Mouse (Mus musculus) lung, adult 2 months (tissue): Measurements from ENCODE around the gene Gsk3a. TPM values are rescaled to one million over a fixed set of nuclear protein-coding genes. Genes with fewer than 3 reads are reported as not detected.

Source experiments
- DNase-seq: peaks from one replicate; pipeline ENCODE4 v3.0.0; 2022
- H3K4me1 ChIP-seq: fragments of 200-500 bp; 2 replicates; pipeline ENCODE4 v1.6.1; 2011; ENCODE audit warnings: low read length; ENCODE audit not compliant: control insufficient read depth, insufficient read depth
- H3K4me3 ChIP-seq: fragments of 200-500 bp; replicated peaks from 2 replicates; pipeline ENCODE3; 2011; ENCODE audit warnings: low read depth, mild to moderate bottlenecking, control low read depth, low read length; ENCODE audit errors: extremely low read depth
- CTCF ChIP-seq: fragments of 200-500 bp; IDR thresholded peaks from 2 replicates; pipeline ENCODE4 v1.5.1; 2011; ENCODE audit warnings: mild to moderate bottlenecking, low read length, control low read depth; ENCODE audit not compliant: insufficient read depth
- POLR2A ChIP-seq: fragments of 200-500 bp; IDR thresholded peaks from 2 replicates; pipeline ENCODE4 v1.6.1; 2011; ENCODE audit warnings: low read depth, mild to moderate bottlenecking, control low read depth, low read length, borderline replicate concordance; ENCODE audit errors: extremely low read depth
- WGBS: fragments of 180-500 bp; shearing (Covaris S2); methylation state at CpG from one replicate; pipeline ENCODE4 v1.1.7; 2018; 5-methylcytosine and 5-hydroxymethylcytosine counted together
- polyA plus RNA-seq: library from polyadenylated mRNA; depleted of rRNA; stranded (reverse); fragments of >200 nt; gene quantifications from 2 replicates; pipeline ENCODE4 v1.2.3, GENCODE M21; 2012

Gene Gsk3a
- polyA plus RNA-seq, 1 experiment = 116 TPM

DNA sequence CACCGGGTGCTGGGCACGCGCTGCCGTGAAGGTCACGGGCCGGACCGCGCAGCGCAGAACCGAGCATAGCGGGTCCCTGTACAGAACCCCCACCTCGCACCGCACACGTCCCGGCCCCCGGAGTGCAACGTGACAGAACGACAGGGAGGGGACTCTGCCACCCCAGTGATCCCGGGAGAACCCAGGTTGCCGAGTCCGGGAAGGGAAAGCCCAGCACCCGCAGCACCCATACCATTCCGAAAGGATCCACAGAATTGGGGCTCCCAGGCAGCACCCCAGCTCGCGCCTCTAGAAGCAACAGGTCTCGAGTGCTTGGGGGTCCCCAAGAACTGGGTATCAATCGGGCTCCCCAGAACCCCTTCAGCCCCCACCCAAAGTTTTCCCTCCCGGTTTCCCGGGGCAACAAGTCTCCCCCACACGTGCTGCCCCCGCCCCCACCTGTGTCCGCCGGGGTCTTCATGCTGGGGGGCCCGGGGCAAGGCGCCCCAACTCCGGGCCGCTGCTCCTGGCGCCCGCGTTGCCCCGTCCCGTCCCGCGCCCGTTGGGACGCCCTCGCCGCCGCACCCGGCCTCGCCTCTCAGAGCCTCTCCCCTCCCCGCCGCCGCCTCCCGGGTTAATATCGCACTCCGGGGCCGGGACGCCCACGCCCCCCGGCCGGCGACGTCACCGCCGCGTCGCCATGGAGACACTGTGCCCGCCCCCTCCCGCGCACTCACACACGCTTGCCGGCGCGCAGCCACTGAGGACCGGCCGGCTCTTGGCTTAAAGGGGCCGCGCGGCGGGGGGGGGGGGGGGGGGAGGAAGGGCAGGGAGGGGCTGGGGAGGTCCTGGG lies 12.7 kb upstream of the Gsk3a start, which contains the start of gene Erf:
Gene Erf, minus strand, starts transcription at position 621 of the 832 bp plus-strand sequence.
- under 1% methylated on average over 69 of the region's 81 CpGs for WGBS
- Histone ChIP-seq H3K4me3 (peak within 1 kb of the TSS; percentile 74), H3K4me1 (peaks cover 19% of the 10 kb centered on the region)
- TF ChIP-seq CTCF (no peak), POLR2A (peak; percentile 68; the same call in 1 of the 2 replicates)
- peak; percentile 94 for DNase-seq

DNA sequence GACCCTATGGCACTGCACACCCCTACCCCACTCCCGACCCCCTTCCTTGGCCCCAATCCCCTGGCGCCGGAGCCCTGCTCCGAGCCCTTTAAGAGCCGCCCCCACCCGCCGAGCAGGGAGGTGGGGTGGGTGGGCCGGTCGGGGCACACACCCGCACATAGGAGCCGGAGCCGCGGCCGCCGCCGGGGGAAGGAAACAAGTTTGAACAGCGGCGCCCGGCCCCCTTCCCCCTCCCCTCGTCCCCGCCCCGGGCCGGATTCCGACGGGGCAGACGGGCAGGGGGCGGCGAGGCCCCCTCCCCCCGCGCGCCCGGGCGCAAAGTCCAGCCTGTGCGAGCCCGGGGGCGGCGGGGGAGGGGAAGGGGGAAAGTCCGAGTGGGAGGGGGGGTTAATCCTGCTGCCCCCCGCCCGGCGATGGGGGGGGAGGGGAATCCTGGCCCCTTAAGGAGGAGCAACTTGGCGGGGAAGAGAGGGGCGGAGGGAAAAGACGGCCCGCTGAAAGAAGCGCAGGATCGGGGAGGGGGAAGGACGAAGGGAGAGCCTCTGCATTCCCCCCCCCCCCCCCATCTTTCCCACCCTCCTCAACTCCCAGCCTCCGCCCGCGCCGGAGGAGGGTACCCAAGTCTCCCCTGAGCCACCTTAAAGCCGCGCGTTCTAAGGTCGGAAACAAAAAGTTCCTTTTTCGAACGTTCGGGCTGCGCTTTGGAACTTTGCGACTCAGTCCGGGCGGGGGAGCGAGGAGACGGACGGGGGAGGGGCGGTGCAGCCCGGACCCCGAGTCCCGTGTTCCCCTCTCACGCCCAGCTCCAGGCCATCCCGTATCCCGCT lies 11.9 kb upstream of the Gsk3a start:
- TF ChIP-seq CTCF (no peak), POLR2A (peak; percentile 3; the same call in 1 of the 2 replicates)
- WGBS = under 1% methylated on average over 60 of the region's 73 CpGs
- Histone ChIP-seq H3K4me1 (peaks cover 19% of the 10 kb centered on the region), H3K4me3 (peak overlapping the region; percentile 74)
- DNase-seq = peak; percentile 72

DNA sequence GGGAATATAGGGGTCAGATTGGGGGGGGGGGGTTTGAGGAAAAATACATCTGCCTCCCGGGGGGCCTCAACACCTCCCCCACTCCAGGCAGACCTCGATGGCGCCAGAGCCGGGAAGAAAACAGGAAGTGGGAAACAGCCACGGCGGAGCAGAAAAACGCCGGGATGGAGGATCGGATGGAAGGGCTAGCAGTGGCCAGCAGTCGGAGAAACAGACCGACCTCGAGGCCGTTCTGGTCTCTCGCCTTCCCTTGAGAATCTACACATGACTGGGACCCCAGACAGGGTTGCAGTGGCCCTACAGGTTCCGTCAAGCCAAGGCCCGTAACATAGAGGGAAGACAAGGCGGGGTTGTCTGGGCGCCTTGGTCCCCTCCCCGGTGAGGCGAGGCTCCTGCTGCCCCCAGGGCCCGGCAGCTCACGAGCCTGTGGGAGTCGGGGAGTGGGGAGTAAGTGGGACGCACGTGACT lies 11.2 kb upstream of the Gsk3a start:
- Histone ChIP-seq H3K4me3 (peak overlapping the region; percentile 74), H3K4me1 (peaks cover 19% of the 10 kb centered on the region)
- DNase-seq = no peak
- TF ChIP-seq POLR2A = peak; percentile 22; the same call in 1 of the 2 replicates
- TF ChIP-seq CTCF = no peak
- under 1% methylated on average over 24 of the region's 25 CpGs for WGBS

DNA sequence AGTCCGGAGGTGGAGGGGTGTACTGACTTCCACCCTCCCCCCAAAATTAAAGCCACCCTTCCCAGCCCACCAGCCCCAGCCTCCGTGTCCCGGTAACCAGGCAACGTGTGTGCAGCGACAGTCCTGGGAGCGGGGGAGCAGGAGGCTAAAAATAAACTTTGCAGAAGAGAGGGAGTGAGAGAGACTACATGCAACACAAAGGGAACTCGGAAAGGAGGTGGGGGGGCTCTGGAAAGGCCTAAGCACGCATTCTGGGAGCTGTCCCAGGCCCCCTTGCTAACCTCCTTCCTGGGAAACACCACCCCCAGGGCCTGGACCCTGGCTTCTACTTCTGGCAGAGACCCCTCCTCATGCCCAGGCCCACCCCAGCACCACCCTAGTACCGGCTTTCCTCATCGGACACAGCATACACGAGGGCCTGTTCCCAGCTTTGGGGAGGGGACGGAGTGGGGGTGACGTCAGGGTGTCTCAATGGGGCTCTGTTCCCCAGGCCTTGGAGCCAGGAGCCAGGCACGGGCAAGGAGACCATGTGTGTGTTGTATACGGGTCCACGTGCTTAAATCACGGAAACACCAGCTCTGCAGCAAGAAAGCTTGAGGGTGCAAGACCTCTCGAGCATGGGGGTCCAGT lies 10.5 kb upstream of the Gsk3a start:
- Histone ChIP-seq H3K4me3 (peak overlapping the region; percentile 74), H3K4me1 (peaks cover 19% of the 10 kb centered on the region)
- TF ChIP-seq POLR2A = no peak
- no peak for TF ChIP-seq CTCF
- DNase-seq = peak; percentile 43
- WGBS = 2% methylated on average over 18 of the region's 18 CpGs

DNA sequence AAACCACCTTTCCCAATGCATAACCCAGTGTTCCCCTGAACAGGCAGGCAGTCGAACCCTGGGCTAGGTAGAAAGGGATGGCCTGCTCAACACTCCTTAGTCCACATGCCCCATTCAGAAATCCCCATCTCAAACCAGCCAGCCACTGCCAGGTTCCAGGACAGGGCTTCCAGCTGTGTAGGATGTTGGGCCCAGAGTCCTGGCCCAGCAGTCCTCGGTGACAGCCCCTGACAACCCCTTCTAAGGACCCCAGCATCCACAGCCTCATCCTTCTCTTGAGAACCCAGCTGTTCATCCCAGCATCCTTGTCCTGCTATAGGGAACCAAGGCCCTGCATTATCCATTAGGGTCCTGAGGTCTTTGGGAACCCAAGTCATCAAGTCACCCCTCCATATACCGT lies 9.8 kb upstream of the Gsk3a start:
- WGBS = 11% methylated on average over 3 of the region's 3 CpGs
- peaks cover 19% of the 10 kb centered on the region for H3K4me1 ChIP-seq
- no peak for TF ChIP-seq CTCF
- TF ChIP-seq POLR2A = no peak
- no peak overlapping the region for H3K4me3 ChIP-seq
- DNase-seq = no peak

DNA sequence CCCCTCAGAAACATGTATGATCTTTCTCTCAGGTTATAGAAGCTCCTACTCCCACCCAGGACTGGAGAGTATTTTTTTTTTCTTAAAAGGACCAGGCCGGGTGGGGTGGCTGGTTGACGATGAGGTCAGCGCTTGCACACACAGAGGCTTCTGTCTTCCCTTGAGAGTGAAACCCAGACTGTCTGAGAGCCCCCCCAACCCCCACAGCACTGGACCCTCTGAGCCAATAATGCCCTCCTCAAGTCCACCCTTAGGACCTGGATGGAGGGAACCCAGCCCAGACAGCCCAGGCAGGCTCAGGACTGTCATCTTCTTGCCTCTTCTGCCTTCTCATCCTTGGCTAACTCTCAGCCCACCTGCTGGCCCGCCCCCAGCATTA lies 9.1 kb upstream of the Gsk3a start:
- WGBS = 16% methylated on average over 4 of the region's 4 CpGs

DNA sequence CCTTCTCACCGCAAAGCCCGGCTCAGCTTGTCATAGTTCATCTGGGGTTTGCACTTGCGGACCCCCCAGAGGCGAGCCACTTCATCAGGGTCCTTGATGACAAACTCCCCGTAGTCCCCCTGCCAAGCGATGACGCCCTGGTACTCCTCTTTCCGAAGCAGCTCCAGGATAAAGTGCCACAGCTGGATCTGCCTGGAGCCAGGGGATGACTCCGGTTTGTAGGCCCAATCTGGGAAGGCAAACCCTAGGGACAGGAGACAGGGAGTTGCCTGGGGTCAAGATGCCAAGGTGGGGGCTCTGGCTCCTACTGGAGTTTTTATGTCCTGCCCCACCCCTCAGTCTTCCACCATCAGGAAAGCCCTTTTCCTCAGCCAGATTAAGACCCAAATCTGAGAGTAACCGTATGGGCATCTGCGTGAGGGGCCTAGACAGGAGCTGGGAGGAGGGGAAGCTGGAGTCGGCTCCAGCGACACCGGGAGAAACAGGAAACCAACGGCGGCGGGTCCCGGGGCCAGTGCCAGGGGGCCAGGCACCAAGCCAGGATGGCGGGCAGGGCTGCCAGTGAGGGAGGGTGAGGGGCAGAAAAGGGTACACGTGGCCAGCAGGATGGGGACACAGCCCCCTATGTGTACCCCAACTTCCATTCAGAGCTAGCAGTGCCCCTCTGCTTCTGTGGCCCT lies 8.6 kb upstream of the Gsk3a start:
- H3K4me3 ChIP-seq = no peak overlapping the region
- DNase-seq = peak; percentile 63

More for the DNA sequence above, 9.1 kb upstream of the Gsk3a start:
- Histone ChIP-seq H3K4me1 (peaks cover 19% of the 10 kb centered on the region), H3K4me3 (peak overlapping the region; percentile 25)
- DNase-seq = no peak
- no peak for TF ChIP-seq POLR2A

DNA sequence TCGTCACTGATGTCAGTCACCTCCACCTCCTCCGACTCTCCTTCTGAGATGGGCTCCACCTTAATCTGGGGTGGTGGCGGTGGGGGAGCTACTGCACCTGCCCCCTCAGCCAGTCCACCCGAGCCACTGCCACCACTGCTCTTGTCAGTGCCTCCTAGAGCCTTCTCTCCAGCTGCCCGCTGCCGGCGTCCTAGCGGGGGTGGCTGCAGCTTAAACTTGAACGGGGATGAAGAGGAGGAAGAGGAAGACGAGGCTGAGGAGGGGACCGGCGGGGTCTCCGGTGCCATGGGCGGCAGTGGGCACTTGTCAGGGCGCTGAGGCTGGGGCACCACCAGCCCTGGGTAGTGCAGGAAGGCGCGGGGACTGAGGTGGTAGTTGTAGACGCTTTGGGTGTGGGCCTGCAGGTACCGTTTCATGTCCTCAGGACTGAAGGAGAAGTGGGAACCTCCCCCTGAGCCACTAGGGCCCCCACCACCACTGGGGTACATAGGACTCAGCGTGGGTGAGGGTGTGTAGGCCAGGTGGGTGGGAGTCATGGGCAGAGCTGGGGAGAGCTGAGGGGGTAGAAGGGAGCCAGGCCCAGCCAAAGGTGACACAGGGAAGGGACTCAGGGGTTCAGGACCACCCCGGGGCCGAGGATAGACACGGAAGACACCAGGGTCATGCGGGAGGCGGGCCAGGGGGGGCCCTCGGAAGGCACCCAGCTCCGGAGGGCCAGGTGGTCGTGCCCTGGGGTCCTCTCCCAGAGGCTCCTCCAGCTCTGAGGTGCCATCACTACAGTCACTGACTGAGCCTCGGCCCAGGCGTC lies 7.1 kb upstream of the Gsk3a start:
- no peak overlapping the region for H3K4me3 ChIP-seq
- H3K4me1 ChIP-seq = peaks cover 15% of the 10 kb centered on the region
- TF ChIP-seq CTCF (no peak), POLR2A (no peak)
- no peak for DNase-seq
- WGBS = 86% methylated on average over 29 of the region's 30 CpGs

More for the DNA sequence above, 8.6 kb upstream of the Gsk3a start:
- TF ChIP-seq POLR2A = no peak
- no peak for TF ChIP-seq CTCF
- 28% methylated on average over 20 of the region's 20 CpGs for WGBS
- peaks cover 16% of the 10 kb centered on the region for H3K4me1 ChIP-seq
